Mouse (Mus musculus) thymus, postnatal 4 days (tissue): ENCODE data around the gene Cryab.

Source experiments
- DNase-seq: peaks from one replicate; pipeline ENCODE4 v3.0.0; 2021

Cryab gene

GRCm38 (mm10) chr9:50745806-50746205 lies 5.3 kb upstream of the Cryab start:
- no peak for DNase-seq

- DNase-seq, result no peak
These were observed 4.9 kb upstream of the Cryab start, which contains the start of gene 2310030G06Rik for GRCm38 (mm10) chr9:50746214-50746677. 2310030G06Rik (minus strand) TSS chr9:50746536.

- DNase-seq, result no peak
These were observed 419 bp upstream of the Cryab start for GRCm38 (mm10) chr9:50750706-50751105.

- DNase-seq, result no peak
These were observed 1.0 kb downstream of the Cryab start, which contains the start of gene Hspb2 for GRCm38 (mm10) chr9:50752054-50752602. Hspb2 (minus strand) TSS chr9:50752354.

- no peak for DNase-seq
These were observed 1.9 kb downstream of the Cryab start for GRCm38 (mm10) chr9:50752784-50753615.

- no peak for DNase-seq
These were observed 2.8 kb downstream of the Cryab start for GRCm38 (mm10) chr9:50753947-50754346.

GRCm38 (mm10) chr9:50756711-50757110 lies 5.6 kb downstream of the Cryab start:
- DNase-seq, result no peak

- DNase-seq, result no peak
These were observed 10.6 kb downstream of the Cryab start for GRCm38 (mm10) chr9:50761520-50762243.

- peak; percentile 58 for DNase-seq
These were observed 12.2 kb downstream of the Cryab start for GRCm38 (mm10) chr9:50763331-50763730.

- DNase-seq, result no peak
These were observed 16.5 kb downstream of the Cryab start for GRCm38 (mm10) chr9:50767531-50768106.

GRCm38 (mm10) chr9:50768107-50769002 lies 17.2 kb downstream of the Cryab start, which contains the start of gene Fdxacb1:
Fdxacb1 (plus strand) TSS chr9:50768236.
- DNase-seq, result peak; percentile 99

- DNase-seq, result no peak
These were observed 18.9 kb downstream of the Cryab start for GRCm38 (mm10) chr9:50770011-50770410.

GRCm38 (mm10) chr9:50774026-50774462 lies 22.9 kb downstream of the Cryab start:
- DNase-seq, result no peak

GRCm38 (mm10) chr9:50774991-50775612 lies 24.0 kb downstream of the Cryab start, which contains the start of the genes Alg9 and 1110032A03Rik:
Alg9 (plus strand) TSS chr9:50775019.
1110032A03Rik (minus strand) TSS chr9:50775520.
- DNase-seq, result peak; percentile 95

- DNase-seq, result no peak
These were observed 24.6 kb downstream of the Cryab start for GRCm38 (mm10) chr9:50775662-50776126.

GRCm38 (mm10) chr9:50776162-50776760 lies 25.1 kb downstream of the Cryab start:
- no peak for DNase-seq

GRCm38 (mm10) chr9:50782155-50782554 lies 31.0 kb downstream of the Cryab start:
- peak; percentile 81 for DNase-seq

- no peak for DNase-seq
These were observed 44.1 kb downstream of the Cryab start for GRCm38 (mm10) chr9:50795266-50795665.

GRCm38 (mm10) chr9:50796776-50797175 lies 45.7 kb downstream of the Cryab start:
- no peak for DNase-seq

GRCm38 (mm10) chr9:50797641-50798040 lies 46.5 kb downstream of the Cryab start:
- DNase-seq, result no peak

- no peak for DNase-seq
These were observed 47.2 kb downstream of the Cryab start for GRCm38 (mm10) chr9:50798368-50798767.
